Mouse (Mus musculus): ENCODE data around the gene Acot2.
"Not testable (repeated sequence)": the region's sequence is repeated elsewhere in the genome, so short reads cannot be mapped to it uniquely, and the experiment has no call there.

Gene Acot2

GRCm38 (mm10) chr12:83987583-83988441 is at the start of gene Acot2:
Gene Acot2 (plus strand): TSS chr12:83987861.
- peak; percentile 88 for DNase-seq (ENCODE audit: low spot score)

DNA sequence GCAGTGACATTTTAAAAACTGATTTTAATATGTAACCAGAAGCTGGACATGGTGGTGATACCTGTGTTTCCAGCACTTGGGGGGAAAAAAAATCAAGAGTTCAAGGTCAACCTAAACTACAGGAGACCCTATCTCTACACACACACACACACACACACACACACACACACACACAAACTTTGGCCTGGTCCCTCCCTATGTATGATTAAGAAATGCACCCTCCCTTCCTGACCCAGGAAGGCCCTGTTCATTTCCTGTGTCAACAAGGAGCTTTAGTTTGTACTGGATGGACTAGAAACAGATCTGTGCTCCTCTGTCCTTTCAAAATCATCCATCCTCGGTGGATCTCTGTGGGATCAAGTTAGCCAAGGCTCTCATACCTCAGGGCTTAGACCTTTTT is 49.1 kb upstream of the Acot2 start:
- DNase-seq (ENCODE audit: low spot score), result not testable (repeated sequence)

DNA sequence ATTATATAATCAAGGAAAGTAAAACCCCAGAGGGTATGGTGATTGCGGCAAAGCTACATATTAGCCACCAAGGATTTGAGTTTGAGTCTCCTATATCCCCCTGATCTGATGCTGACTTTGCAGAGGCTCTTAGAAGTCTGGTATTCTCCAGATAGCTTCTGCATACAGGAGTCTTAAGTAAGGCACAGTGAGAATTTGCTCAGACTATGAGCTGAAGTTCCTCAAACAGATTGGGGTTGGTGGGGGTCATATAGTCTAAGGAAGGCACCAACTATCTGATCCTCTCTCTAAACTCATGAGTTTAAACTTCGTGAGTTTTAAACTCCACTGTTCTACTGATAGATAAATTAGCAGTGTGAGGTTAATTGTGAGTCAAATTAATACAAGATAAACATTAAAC is 48.3 kb upstream of the Acot2 start:
- DNase-seq (ENCODE audit: low spot score), result no peak

- DNase-seq (ENCODE audit: low spot score), result no peak
Measured at GRCm38 (mm10) chr12:83940031-83940430, 47.6 kb upstream of the Acot2 start.

GRCm38 (mm10) chr12:83941938-83942337 is 45.7 kb upstream of the Acot2 start:
- DNase-seq (ENCODE audit: low spot score), result no peak

DNA sequence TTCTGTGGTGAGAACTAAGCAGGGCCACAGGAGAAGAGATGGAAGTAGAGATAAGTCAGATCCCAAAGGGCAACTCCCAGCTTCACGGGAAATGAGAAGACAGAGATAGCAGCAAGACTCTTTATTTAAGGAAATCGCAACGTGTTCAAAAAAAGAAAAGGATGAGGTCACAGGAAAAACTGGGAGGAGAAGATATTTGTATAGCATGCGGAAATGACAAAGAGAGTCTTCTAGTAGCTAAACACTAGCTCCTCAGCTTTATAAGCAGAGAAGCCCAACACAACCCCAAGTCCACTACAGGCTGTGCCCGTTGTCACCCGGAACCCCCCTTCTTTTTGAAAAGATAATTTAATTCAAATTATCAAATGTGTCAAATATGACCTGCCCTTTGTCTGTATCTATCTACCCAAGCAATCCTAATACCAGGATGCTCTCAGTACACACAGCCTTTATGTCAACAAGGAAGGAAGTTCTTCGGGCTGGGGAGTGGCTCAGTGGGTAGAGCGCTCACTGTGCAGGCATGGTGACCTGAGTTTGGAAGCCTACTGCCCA is 40.3 kb upstream of the Acot2 start:
- DNase-seq (ENCODE audit: low spot score), result no peak

DNA sequence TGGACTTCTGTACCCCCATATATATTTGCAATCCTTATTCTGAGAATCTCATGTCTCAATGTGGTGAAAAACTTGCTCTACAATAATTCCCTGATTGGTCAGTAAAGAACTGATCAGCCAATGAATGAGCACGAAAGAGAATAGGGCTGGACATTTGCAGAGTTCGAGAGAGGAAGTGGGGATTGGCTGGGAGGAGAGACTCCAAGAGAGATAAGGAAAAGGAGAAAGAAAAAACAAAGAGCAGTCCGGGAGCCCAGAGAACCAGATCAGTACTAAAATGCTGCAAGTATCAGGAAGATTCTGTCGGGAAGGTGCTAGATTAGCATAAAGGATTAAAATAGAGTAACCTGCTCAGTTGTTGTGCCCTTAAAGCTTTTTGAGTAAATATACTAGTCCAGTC is 38.6 kb upstream of the Acot2 start:
- DNase-seq (ENCODE audit: low spot score), result no peak

- no peak for DNase-seq (ENCODE audit: low spot score)
Measured at GRCm38 (mm10) chr12:83949776-83950492, 37.7 kb upstream of the Acot2 start.

DNA sequence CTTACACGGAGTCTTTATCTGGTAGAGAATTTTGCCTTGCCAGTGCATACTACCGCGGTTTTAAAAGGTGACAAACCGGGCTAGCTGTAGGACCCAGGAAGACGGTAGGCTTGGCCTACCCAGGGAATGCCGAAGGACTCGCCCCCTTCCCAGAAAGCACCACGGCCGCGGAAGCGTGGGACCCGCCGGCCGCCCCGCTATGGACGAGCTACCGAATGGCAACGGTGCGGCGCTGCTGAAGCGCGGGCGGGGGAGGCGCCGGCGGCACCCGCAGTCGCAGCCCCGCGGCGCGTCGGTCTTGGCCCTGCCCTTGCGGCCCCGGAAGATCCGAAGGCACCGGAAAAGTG is 37.2 kb upstream of the Acot2 start, which contains the start of gene Riox1:
TSS of gene Riox1 (plus strand) at position 116 of the 347 bp plus-strand sequence.
- peak; percentile 92 for DNase-seq (ENCODE audit: low spot score)

GRCm38 (mm10) chr12:83950840-83951701 is 36.6 kb upstream of the Acot2 start:
- DNase-seq (ENCODE audit: low spot score), result peak; percentile 57

- DNase-seq (ENCODE audit: low spot score), result no peak
Measured at GRCm38 (mm10) chr12:83951711-83952575, 35.7 kb upstream of the Acot2 start.

DNA sequence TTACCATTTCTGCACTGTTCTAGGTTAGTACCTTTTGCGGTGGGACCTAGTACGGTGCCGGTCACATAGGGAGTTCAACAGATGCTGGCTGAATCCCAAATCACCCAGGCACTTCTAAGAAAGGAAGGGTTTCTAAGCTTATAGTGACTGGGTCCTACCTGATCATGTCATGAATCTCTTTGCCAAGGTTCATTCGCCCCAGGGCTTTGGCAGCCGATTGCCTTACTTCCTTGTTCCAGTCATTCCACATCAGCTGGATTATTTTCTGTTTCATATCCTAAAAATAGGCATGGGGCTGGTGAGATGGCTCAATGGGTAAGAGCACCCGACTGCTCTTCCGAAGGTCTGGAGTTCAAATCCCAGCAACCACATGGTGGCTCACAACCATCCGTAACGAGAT is 29.4 kb upstream of the Acot2 start:
- DNase-seq (ENCODE audit: low spot score), result no peak

DNA sequence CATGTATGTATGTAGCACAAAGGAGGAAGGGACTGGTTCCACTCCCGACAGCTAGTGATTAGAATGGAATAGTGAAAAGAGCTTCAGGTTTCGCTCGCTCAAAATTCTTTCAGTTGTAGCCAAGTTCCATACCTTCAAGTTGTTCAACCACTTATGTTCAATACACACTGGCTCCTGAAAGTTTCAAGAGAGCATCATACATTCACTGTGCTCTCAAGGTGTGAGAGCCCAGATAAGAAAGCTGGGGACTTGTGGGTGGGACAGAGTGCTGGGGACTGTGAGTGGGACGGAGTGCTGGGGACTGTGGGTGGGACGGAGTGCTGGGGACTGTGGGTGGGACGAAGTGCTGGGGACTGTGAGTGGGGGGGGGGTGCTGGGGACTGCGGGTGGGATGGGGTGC is 22.4 kb upstream of the Acot2 start:
- no peak for DNase-seq (ENCODE audit: low spot score)

GRCm38 (mm10) chr12:83972117-83972516 is 15.5 kb upstream of the Acot2 start:
- peak; percentile 68 for DNase-seq (ENCODE audit: low spot score)

- DNase-seq (ENCODE audit: low spot score), result no peak
Measured at GRCm38 (mm10) chr12:83978862-83979261, 8.8 kb upstream of the Acot2 start.

- no peak for DNase-seq (ENCODE audit: low spot score)
Measured at GRCm38 (mm10) chr12:83981615-83982014, 6.0 kb upstream of the Acot2 start.

GRCm38 (mm10) chr12:83984752-83985151 is 2.9 kb upstream of the Acot2 start, which contains the start of gene Heatr4:
Gene Heatr4 (minus strand): TSS chr12:83984852.
- no peak for DNase-seq (ENCODE audit: low spot score)

DNA sequence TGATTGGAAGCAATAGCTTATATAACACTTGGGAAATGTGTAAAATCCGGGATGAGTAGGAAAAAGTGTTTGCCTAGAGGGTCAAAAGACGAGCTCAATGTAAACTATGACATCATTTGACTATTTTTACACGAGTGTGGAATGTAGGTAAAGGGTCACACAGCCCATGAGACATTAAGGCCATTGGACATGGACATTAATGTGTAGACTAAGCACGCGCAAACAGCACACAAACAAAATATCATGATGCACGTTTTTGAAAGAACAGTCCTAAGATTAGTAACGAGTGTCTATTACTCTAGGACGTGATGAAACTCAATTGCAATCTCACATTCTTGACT is 449 bp upstream of the Acot2 start:
- no peak for DNase-seq (ENCODE audit: low spot score)

DNA sequence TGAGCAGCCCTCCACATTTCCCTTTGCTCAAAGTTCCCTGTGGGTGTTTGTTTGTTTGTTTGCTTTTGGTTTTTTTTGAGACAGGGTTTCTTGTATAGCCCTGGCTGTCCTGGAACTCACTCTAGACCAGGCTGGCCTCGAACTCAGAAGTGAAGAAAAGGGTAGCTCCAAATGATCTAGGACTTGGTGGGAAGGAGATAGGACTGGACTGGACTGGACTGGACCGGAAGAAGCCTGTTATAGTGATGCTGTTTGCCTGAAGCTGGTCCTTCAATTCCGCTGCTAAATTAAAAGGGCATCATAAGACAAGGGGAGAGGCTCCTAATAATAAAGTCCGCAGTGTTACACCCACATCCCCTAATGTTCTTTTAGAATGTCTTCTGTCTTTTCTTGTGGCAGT is 822 bp downstream of the Acot2 start:
- peak; percentile 48 for DNase-seq (ENCODE audit: low spot score)

GRCm38 (mm10) chr12:83989378-83989777 is 1.7 kb downstream of the Acot2 start:
- no peak for DNase-seq (ENCODE audit: low spot score)

DNA sequence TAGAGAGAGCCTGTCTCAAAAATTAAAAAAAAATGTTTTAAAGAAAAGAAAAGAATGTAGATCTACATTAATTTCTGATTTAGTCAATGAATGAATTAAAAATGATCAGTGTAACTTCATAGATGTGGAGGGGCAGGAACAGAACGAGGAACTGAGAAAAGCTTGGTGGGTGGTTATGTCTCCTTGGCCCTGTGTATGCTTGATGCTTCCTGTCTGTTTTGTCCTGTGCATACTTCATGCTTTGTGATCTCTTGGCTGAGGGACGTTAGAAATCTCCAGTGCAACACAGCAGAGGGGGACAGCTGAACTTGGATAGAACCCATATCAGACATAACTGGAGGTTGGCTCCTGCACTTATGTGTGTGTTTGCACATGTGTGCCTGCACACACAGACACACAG is 9.6 kb downstream of the Acot2 start:
- DNase-seq (ENCODE audit: low spot score), result no peak
